Mouse (Mus musculus) 416B (cell line): ENCODE results near the gene Polr3b.

Source experiments
- DNase-seq: peaks from one replicate; pipeline ENCODE4 v3.0.0; 2011; ENCODE audit warnings: low read depth

The Polr3b gene

GRCm38 (mm10) chr10:84675653-84676052 is 53.6 kb downstream of the Polr3b start:
- no peak for DNase-seq

GRCm38 (mm10) chr10:84676511-84676910 is 54.4 kb downstream of the Polr3b start:
- DNase-seq = no peak

- no peak for DNase-seq
Observed at GRCm38 (mm10) chr10:84677871-84678270, 55.8 kb downstream of the Polr3b start.

GRCm38 (mm10) chr10:84678441-84678840 is 56.3 kb downstream of the Polr3b start:
- DNase-seq = no peak

- no peak for DNase-seq
Observed at GRCm38 (mm10) chr10:84685444-84686121, 63.5 kb downstream of the Polr3b start.

- no peak for DNase-seq
Observed at GRCm38 (mm10) chr10:84686122-84686497, 64.0 kb downstream of the Polr3b start.

GRCm38 (mm10) chr10:84686705-84687104 is 64.6 kb downstream of the Polr3b start:
- no peak for DNase-seq

- no peak for DNase-seq
Observed at GRCm38 (mm10) chr10:84687736-84688135, 65.6 kb downstream of the Polr3b start.

GRCm38 (mm10) chr10:84689846-84690245 is 67.8 kb downstream of the Polr3b start:
- DNase-seq = no peak

- no peak for DNase-seq
Observed at GRCm38 (mm10) chr10:84690818-84691217, 68.7 kb downstream of the Polr3b start.

- no peak for DNase-seq
Observed at GRCm38 (mm10) chr10:84691692-84692091, 69.6 kb downstream of the Polr3b start.

GRCm38 (mm10) chr10:84693841-84694638 is 71.9 kb downstream of the Polr3b start:
- DNase-seq = no peak

GRCm38 (mm10) chr10:84700236-84700987 is 78.3 kb downstream of the Polr3b start:
- no peak for DNase-seq

GRCm38 (mm10) chr10:84701110-84701509 is 79.0 kb downstream of the Polr3b start:
- peak; percentile 54 for DNase-seq

GRCm38 (mm10) chr10:84702115-84702514 is 80.0 kb downstream of the Polr3b start:
- DNase-seq = no peak

- no peak for DNase-seq
Observed at GRCm38 (mm10) chr10:84704594-84704993, 82.5 kb downstream of the Polr3b start.

- no peak for DNase-seq
Observed at GRCm38 (mm10) chr10:84705234-84705633, 83.1 kb downstream of the Polr3b start.

GRCm38 (mm10) chr10:84706543-84706942 is 84.5 kb downstream of the Polr3b start:
- no peak for DNase-seq

- no peak for DNase-seq
Observed at GRCm38 (mm10) chr10:84707226-84707625, 85.1 kb downstream of the Polr3b start.

- no peak for DNase-seq
Observed at GRCm38 (mm10) chr10:84707752-84708530, 85.8 kb downstream of the Polr3b start.

GRCm38 (mm10) chr10:84710192-84710591 is 88.1 kb downstream of the Polr3b start:
- DNase-seq = peak; percentile 7

- DNase-seq = no peak
Observed at GRCm38 (mm10) chr10:84710827-84711226, 88.7 kb downstream of the Polr3b start.
